Mouse (Mus musculus): ENCODE data around the gene Igsf8. TPM values are rescaled to one million over a fixed set of nuclear protein-coding genes. Genes with fewer than 3 reads are reported as not detected.
A peak's percentile ranks its signal among the peaks of the same experiment; 100 is the strongest.

Igsf8 gene
- polyA plus RNA-seq (2015; fragmentation: Nextera tagmentation; extraction: Ambion mirVana), result 16.8 and 20.6 TPM in 2 replicates

- H3K9ac ChIP-seq (ENCODE audit: low read depth, low read length), result no peak within 1 kb of the TSS
- 58% methylated on average over 8 of the region's 8 CpGs for WGBS (ENCODE audit: insufficient replicate concordance)
- no peak within 1 kb of the TSS for H3K4me3 ChIP-seq (ENCODE audit: low read depth, low read length)
- no peaks in the 10 kb centered on the region for H3K27me3 ChIP-seq (ENCODE audit: control insufficient read depth, insufficient read depth, low read depth, low read length)
- ATAC-seq (ENCODE audit: low read depth), result no peak
- H3K36me3 ChIP-seq (ENCODE audit: control insufficient read depth, insufficient read depth), result no peaks in the 10 kb centered on the region
- H3K9me3 ChIP-seq (replicated peaks; ENCODE audit: control insufficient read depth, low read length), result no peaks in the 10 kb centered on the region
- H3K27ac ChIP-seq (ENCODE audit: low read length), result no peak within 1 kb of the TSS
- H3K4me1 ChIP-seq (ENCODE audit: control insufficient read depth, low read depth, low read length), result no peaks in the 10 kb centered on the region
- no peak within 1 kb of the TSS for H3K4me2 ChIP-seq (ENCODE audit: low read depth, low read length)
These were observed at the start of gene Igsf8 for GRCm38 (mm10) chr1:172261477-172262078. Gene Igsf8 (plus strand): TSS chr1:172261641.

GRCm38 (mm10) chr1:172212776-172213175, 48.7 kb upstream of the Igsf8 start:
- H3K9me3 ChIP-seq (replicated peaks; ENCODE audit: control insufficient read depth, low read length), result no peaks in the 10 kb centered on the region
- no peak overlapping the region for H3K4me3 ChIP-seq (ENCODE audit: low read depth, low read length)
- peaks cover 4% of the 10 kb centered on the region for H3K4me1 ChIP-seq (ENCODE audit: control insufficient read depth, low read depth, low read length)
- no peaks in the 10 kb centered on the region for H3K27me3 ChIP-seq (ENCODE audit: control insufficient read depth, insufficient read depth, low read depth, low read length)
- H3K9ac ChIP-seq (ENCODE audit: low read depth, low read length), result no peak overlapping the region
- no peak for ATAC-seq (ENCODE audit: low read depth)
- no peak overlapping the region for H3K4me2 ChIP-seq (ENCODE audit: low read depth, low read length)
- H3K36me3 ChIP-seq (ENCODE audit: control insufficient read depth, insufficient read depth), result no peaks in the 10 kb centered on the region
- WGBS (ENCODE audit: insufficient replicate concordance), result 51% methylated on average over 5 of the region's 5 CpGs
- H3K27ac ChIP-seq (ENCODE audit: low read length), result no peak overlapping the region

- Histone ChIP-seq H3K27me3 (ENCODE audit: control insufficient read depth, insufficient read depth, low read depth, low read length) (no peaks in the 10 kb centered on the region), H3K4me2 (ENCODE audit: low read depth, low read length) (no peak overlapping the region), H3K36me3 (ENCODE audit: control insufficient read depth, insufficient read depth) (no peaks in the 10 kb centered on the region), H3K9ac (ENCODE audit: low read depth, low read length) (no peak overlapping the region), H3K4me1 (ENCODE audit: control insufficient read depth, low read depth, low read length) (peaks cover 4% of the 10 kb centered on the region), H3K9me3 (replicated peaks; ENCODE audit: control insufficient read depth, low read length) (no peaks in the 10 kb centered on the region), H3K27ac (ENCODE audit: low read length) (no peak overlapping the region), H3K4me3 (ENCODE audit: low read depth, low read length) (no peak overlapping the region)
- 59% methylated on average over 4 of the region's 4 CpGs for WGBS (ENCODE audit: insufficient replicate concordance)
- ATAC-seq (ENCODE audit: low read depth), result no peak
These were observed 47.7 kb upstream of the Igsf8 start for GRCm38 (mm10) chr1:172213771-172214170.

DNA sequence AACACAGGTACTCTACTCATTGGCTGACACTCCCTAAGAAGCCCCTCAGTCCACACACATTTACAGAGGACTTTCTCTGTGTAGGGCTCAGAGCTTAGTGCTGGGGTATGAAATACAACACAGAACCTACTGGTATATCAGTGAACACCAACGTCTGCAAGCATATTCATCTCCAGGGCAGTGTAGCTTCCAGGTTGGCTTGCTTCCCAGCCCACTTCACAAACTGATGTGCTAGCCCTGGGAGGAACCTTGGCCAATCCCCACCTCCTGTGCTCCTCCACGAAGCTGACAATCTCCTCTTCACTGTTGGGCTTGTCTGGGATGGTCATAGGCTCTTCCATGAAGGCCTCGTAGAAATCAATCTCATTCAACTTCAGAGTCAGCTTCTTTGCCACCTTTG, 46.7 kb upstream of the Igsf8 start:
- no peaks in the 10 kb centered on the region for H3K9me3 ChIP-seq (replicated peaks; ENCODE audit: control insufficient read depth, low read length)
- peaks cover 4% of the 10 kb centered on the region for H3K4me1 ChIP-seq (ENCODE audit: control insufficient read depth, low read depth, low read length)
- H3K4me2 ChIP-seq (ENCODE audit: low read depth, low read length), result no peak overlapping the region
- H3K27ac ChIP-seq (ENCODE audit: low read length), result no peak overlapping the region
- no peak overlapping the region for H3K9ac ChIP-seq (ENCODE audit: low read depth, low read length)
- no peaks in the 10 kb centered on the region for H3K27me3 ChIP-seq (ENCODE audit: control insufficient read depth, insufficient read depth, low read depth, low read length)
- no peak overlapping the region for H3K4me3 ChIP-seq (ENCODE audit: low read depth, low read length)
- no peaks in the 10 kb centered on the region for H3K36me3 ChIP-seq (ENCODE audit: control insufficient read depth, insufficient read depth)
- WGBS (ENCODE audit: insufficient replicate concordance), result 32% methylated on average over 3 of the region's 3 CpGs
- no peak for ATAC-seq (ENCODE audit: low read depth)

- Histone ChIP-seq H3K9ac (ENCODE audit: low read depth, low read length) (0 out of 2 replicates have a peak overlapping the region, but pooled peaks have one; percentile 4), H3K4me1 (ENCODE audit: control insufficient read depth, low read depth, low read length) (peaks cover 4% of the 10 kb centered on the region), H3K9me3 (replicated peaks; ENCODE audit: control insufficient read depth, low read length) (no peaks in the 10 kb centered on the region), H3K4me2 (ENCODE audit: low read depth, low read length) (peak overlapping the region; percentile 42; the same call in 1 of the 2 replicates), H3K27ac (ENCODE audit: low read length) (0 out of 2 replicates have a peak overlapping the region, but pooled peaks have one; percentile 36), H3K27me3 (ENCODE audit: control insufficient read depth, insufficient read depth, low read depth, low read length) (no peaks in the 10 kb centered on the region), H3K36me3 (ENCODE audit: control insufficient read depth, insufficient read depth) (no peaks in the 10 kb centered on the region), H3K4me3 (ENCODE audit: low read depth, low read length) (peak overlapping the region; percentile 24; the same call in 1 of the 2 replicates)
- 0% methylated on average over 5 of the region's 5 CpGs for WGBS (ENCODE audit: insufficient replicate concordance)
- peak; percentile 73 for ATAC-seq (ENCODE audit: low read depth)
These were observed 44.3 kb upstream of the Igsf8 start for GRCm38 (mm10) chr1:172217148-172217547.

- H3K27me3 ChIP-seq (ENCODE audit: control insufficient read depth, insufficient read depth, low read depth, low read length), result no peaks in the 10 kb centered on the region
- 66% methylated on average over 15 of the region's 15 CpGs for WGBS (ENCODE audit: insufficient replicate concordance)
- H3K4me1 ChIP-seq (ENCODE audit: control insufficient read depth, low read depth, low read length), result peaks cover 4% of the 10 kb centered on the region
- H3K4me3 ChIP-seq (ENCODE audit: low read depth, low read length), result no peak overlapping the region
- H3K9me3 ChIP-seq (replicated peaks; ENCODE audit: control insufficient read depth, low read length), result no peaks in the 10 kb centered on the region
- no peaks in the 10 kb centered on the region for H3K36me3 ChIP-seq (ENCODE audit: control insufficient read depth, insufficient read depth)
- H3K9ac ChIP-seq (ENCODE audit: low read depth, low read length), result no peak overlapping the region
- ATAC-seq (ENCODE audit: low read depth), result no peak
- H3K4me2 ChIP-seq (ENCODE audit: low read depth, low read length), result no peak overlapping the region
- no peak overlapping the region for H3K27ac ChIP-seq (ENCODE audit: low read length)
These were observed 43.1 kb upstream of the Igsf8 start for GRCm38 (mm10) chr1:172218164-172218910.

GRCm38 (mm10) chr1:172219451-172220406, 41.7 kb upstream of the Igsf8 start, which contains the start of gene Casq1:
Gene Casq1 (minus strand): TSS chr1:172219868.
- H3K9ac ChIP-seq (ENCODE audit: low read depth, low read length), result no peak within 1 kb of the TSS
- no peaks in the 10 kb centered on the region for H3K9me3 ChIP-seq (replicated peaks; ENCODE audit: control insufficient read depth, low read length)
- H3K36me3 ChIP-seq (ENCODE audit: control insufficient read depth, insufficient read depth), result no peaks in the 10 kb centered on the region
- H3K4me1 ChIP-seq (ENCODE audit: control insufficient read depth, low read depth, low read length), result peaks cover 4% of the 10 kb centered on the region
- no peaks in the 10 kb centered on the region for H3K27me3 ChIP-seq (ENCODE audit: control insufficient read depth, insufficient read depth, low read depth, low read length)
- H3K4me2 ChIP-seq (ENCODE audit: low read depth, low read length), result no peak within 1 kb of the TSS
- H3K4me3 ChIP-seq (ENCODE audit: low read depth, low read length), result no peak within 1 kb of the TSS
- no peak within 1 kb of the TSS for H3K27ac ChIP-seq (ENCODE audit: low read length)
- WGBS (ENCODE audit: insufficient replicate concordance), result 78% methylated on average over 19 of the region's 19 CpGs
- ATAC-seq (ENCODE audit: low read depth), result no peak

DNA sequence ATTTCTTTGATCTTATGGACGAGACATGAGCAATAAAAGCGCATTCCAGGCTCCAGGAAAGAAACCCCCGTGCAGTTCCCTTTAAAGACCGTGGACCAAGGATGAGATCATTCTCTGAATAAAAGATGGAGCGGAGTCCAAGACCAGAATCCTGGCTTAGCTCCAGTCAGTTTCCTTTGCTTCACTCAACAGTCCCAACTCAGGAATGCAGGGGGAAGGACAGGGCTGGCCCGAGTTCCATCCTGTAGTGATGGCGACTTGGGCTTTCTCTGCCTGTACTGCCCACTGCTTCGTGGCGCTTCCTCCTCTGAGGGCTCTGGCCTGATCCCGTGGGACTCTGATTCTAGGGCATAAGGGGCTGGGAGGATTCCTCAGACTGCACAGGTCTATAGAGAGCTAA, 41.0 kb upstream of the Igsf8 start:
- H3K4me3 ChIP-seq (ENCODE audit: low read depth, low read length), result no peak overlapping the region
- peaks cover 4% of the 10 kb centered on the region for H3K4me1 ChIP-seq (ENCODE audit: control insufficient read depth, low read depth, low read length)
- no peak for ATAC-seq (ENCODE audit: low read depth)
- H3K9me3 ChIP-seq (replicated peaks; ENCODE audit: control insufficient read depth, low read length), result no peaks in the 10 kb centered on the region
- no peak overlapping the region for H3K27ac ChIP-seq (ENCODE audit: low read length)
- no peaks in the 10 kb centered on the region for H3K36me3 ChIP-seq (ENCODE audit: control insufficient read depth, insufficient read depth)
- H3K9ac ChIP-seq (ENCODE audit: low read depth, low read length), result no peak overlapping the region
- H3K27me3 ChIP-seq (ENCODE audit: control insufficient read depth, insufficient read depth, low read depth, low read length), result no peaks in the 10 kb centered on the region
- no peak overlapping the region for H3K4me2 ChIP-seq (ENCODE audit: low read depth, low read length)
- WGBS (ENCODE audit: insufficient replicate concordance), result 49% methylated on average over 10 of the region's 10 CpGs

All from liver, embryonic 16.5 days (tissue).